Mouse (Mus musculus) adrenal gland (tissue): ENCODE measurements around the gene Mindy1.

Experiments used
- intact Hi-C: fragments of 180-260 bp; cut with DNase I; formaldehyde crosslinking; loops from one replicate; pipeline ENCODE4 v1.15.1; 2025

Gene Mindy1

DNA sequence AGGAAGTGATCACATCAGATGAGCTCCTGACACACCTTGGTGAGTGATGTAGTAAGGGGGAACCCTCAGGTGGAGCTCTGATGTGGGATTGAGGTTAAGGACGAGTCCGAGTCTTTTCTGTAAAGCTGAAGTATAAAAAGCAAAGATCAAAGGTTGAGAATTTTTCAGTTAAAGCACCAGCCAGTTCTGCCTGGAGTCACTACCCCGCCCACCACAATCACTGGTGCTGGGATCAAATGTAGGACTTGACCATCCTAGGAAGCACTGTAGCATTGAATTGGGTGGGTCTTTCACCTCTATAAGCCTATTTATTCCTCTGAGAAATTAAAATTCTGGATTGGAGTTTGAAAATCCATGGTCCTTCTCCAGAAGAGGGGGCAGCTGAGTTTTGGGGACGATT is 9.9 kb downstream of the Mindy1 start:
- intact Hi-C loops: no loop called here

DNA sequence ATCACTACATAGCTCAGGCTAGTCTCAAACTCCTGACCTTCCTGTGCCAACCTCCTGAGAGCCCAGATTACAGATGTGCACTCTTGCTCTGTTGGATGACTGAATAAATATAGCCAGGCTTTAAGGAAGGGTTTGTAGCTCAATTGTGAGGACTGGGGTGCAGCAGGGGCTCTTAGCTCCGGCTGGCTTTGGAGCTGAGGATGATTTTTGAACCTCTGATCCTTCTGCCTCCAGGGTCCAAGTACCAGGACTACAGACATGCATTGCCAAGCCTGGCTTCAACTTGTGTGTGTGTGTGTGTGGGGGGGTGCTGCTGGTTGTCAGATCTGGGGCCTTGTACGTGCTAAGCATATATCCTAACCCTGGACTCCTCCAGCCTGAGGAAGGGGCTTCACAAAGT is 11.8 kb downstream of the Mindy1 start:
- intact Hi-C loops: no loop called here

DNA sequence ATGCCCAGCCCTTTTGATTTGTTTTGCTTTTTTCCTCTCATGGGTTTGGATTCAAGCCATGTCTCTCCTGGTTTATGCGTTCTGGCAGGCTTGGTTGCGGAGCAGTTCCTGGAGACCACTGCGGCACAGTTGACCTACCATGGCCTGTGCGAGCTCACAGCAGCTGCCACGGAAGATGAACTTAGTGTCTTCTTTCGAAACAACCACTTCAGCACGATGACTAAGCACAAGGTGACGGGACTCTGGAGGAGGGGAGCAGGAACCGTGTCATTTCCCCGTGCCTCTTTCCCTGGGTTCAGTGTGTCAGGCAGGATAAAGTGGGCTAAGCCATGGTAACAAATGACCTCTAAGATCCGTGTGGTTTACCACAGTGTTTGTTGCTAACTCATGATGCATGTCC is 12.4 kb downstream of the Mindy1 start:
- intact Hi-C loops: no loop called here

DNA sequence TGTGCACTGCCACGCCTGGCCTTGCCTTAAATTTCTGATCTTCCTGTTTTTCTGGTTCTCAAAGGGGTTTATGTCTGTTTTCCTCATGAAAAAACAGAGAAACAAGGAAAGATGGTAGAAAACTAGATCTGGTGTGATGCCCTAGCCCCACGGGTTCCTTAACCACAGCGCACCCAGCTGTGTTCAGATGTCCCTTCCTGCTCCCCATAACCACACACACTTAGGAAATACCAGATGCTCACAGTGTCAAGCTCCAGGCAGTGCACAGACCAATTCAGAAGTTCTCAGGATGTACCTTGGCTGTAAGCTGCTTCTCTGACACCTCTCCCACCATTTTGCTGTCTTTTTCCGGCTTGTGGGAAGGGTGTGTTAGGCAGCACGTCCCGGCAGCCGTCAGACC is 13.2 kb downstream of the Mindy1 start:
- intact Hi-C loops: no loop called here

DNA sequence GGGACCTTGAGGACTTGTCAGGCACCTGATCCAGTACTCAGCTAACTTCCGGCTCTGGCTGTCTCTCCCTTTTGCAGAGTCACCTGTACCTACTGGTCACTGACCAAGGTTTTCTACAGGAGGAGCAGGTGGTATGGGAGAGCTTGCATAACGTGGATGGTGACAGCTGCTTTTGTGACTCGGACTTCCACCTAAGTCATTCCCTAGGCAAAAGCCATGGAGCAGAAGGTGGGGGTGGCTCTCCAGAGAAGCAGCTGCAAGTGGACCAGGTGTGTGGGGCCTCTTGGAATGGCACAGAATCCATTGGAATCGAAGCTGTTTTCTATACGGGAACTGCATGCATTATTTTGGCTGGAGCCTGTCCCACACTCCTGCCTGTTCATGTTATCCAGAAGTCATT is 13.6 kb downstream of the Mindy1 start:
- intact Hi-C loops: no loop called here

DNA sequence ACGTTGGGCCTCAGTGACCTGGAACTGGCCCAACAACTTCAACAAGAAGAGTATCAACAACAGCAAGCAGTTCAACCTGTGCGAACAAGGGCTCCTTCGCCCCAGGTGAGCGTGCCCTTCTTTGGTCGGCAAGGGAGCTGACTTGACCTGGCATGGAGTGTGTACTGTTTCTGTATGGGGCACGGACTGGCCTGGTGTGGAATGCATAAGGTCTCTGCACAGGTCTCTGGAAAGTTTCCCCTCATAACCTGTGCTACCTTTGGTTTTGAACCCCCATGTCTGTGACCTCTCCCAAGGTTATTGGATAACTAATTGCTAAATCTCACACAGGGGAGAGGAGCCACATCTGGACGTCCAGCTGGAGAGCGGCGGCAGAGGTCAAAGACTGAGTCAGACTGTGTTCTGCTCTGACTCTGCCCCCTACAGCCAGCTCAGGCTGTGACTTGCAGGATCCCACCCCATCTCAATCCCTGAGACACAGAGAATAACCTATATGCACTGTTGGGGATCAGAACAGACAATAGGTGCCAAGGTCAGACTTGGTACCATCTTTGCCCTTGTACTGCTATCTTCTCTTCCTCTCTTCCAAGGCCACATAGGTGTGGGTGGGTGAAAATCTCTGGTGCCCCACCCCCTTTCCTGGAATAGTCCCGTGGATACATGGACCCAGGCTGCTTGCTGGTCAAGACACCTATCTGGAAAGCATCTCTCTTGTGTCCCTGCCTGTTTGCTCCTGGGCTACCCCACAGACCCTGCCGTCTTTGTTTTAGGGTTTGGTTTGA is 14.4 kb downstream of the Mindy1 start:
- intact Hi-C loops: no loop called here

DNA sequence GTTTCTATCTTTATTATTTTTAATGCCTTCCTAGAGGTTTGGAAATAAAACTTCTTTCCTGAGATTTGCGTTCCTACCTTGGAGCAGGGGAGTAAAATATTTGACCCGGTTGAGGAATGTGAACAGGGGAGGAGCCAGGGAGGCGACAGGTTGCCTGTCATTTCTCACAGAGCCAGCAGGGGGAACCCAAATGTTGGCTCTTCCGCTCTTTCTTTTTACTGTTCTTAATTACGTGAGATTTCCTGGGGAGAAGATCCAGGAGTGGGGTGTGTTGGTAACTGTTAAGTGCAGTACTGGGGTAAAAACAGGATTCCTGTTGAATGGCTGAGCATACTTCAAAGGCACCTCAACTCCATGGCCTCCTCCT is 14.9 kb downstream of the Mindy1 start:
- intact Hi-C loops: no loop called here

DNA sequence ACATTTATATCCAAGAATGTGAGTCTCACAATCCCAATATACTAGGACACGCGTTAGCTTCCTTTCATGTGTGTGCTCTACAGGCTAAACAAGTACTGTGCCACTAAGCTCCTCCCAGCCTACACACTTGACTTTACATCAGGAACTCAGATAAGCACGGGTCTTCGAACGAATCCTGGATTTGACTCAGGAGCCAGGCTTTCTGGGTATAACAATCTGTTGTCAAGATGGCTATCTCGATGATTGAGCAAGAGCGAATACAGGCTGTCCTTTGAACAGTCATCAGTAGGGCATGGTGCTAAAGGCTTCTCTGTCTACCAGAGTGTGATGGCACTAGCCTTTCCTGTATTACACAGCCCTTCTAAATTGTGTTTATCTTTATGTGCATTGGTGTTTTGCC is 16.9 kb downstream of the Mindy1 start:
- intact Hi-C loops: no loop called here

DNA sequence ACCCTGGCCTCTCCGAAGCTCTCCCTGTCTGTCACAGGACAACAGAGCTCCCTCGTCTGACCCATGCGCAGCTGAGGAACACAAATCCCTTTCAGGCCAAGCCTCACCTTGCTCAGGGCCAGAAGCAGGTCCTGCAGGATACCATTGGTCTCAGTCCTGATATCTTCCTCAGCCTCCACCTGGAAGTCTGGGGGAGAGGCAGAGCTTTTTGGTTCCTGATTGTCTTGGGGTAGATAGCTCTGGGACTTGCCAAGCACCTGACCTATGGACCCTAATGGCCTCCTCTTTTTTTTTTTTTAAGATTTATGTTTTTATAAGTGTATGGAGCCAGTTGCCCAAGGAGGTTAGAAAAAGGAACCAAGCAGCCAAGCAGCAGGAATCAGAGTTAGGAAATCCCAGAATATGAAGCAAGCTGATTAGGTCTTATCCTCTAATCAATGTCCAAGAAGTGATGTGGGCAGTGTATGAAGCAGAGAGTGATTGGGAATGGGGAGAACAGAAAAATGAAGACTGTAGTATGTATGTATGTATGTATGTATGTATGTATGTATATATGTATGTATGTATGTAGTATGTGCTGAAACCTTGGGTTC is 20.2 kb downstream of the Mindy1 start:
- intact Hi-C loops: no loop called here

DNA sequence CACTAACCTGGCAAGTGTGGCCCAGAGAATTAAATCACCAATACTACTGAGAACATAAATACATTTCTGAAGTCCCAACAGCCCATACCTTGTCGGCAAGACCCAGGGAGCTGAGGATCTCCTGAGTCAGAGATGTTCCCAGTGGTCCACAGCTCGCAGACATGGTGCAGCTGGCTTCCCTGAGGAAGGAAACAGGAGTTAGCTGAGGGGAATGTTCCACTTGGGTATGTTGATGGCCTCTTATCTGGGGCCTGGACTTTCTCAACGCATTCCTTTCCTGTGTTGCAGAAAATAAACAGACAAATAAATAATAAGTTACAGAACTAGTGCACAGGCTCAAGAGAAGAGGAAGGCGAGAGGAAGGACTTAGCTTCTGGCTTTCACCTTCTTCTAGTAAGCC is 25.1 kb downstream of the Mindy1 start:
- intact Hi-C loops: no loop called here

DNA sequence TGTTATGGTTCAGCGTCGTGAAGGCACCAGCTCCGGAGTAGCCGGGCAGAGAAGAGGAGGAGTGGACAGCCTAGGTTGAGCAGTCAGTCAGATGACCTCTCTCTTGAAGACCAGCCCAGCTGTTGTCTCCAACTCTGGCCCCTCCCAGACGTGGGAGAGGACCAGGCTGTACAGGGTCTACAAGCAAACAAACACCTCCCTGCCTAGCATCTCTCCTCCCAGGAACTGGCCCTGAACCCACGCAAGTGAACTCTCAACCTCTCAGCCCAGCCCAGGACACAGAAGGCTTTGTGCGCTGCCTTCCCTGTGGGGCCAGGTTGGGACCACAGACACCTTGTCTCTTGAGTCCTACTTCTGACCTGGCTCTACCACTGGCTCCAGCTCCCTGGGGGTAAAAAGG is 26.0 kb downstream of the Mindy1 start, which contains the start of gene Anxa9:
Gene Anxa9 (minus strand): TSS at position 77 of the 400 bp plus-strand sequence.
- intact Hi-C loops: no loop called here

DNA sequence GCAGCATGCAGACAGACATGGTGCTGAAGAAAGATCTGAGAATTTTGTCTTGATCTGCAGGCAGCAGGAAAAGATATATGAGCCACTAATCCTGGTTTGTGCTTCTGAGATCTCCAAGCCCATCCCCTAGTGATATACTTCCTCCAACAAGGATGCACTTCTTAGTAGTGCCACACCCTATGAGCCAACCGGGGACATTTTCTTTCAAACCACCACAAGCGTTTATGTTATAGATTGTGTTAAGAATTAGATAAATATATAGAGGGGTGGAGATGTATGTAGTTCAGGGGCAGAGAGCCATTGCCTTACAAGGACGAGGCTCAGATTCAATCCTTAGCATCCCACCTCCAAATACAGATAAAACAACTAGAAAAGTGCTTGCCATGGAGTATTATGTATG is 29.4 kb downstream of the Mindy1 start:
- intact Hi-C loops: no loop called here

DNA sequence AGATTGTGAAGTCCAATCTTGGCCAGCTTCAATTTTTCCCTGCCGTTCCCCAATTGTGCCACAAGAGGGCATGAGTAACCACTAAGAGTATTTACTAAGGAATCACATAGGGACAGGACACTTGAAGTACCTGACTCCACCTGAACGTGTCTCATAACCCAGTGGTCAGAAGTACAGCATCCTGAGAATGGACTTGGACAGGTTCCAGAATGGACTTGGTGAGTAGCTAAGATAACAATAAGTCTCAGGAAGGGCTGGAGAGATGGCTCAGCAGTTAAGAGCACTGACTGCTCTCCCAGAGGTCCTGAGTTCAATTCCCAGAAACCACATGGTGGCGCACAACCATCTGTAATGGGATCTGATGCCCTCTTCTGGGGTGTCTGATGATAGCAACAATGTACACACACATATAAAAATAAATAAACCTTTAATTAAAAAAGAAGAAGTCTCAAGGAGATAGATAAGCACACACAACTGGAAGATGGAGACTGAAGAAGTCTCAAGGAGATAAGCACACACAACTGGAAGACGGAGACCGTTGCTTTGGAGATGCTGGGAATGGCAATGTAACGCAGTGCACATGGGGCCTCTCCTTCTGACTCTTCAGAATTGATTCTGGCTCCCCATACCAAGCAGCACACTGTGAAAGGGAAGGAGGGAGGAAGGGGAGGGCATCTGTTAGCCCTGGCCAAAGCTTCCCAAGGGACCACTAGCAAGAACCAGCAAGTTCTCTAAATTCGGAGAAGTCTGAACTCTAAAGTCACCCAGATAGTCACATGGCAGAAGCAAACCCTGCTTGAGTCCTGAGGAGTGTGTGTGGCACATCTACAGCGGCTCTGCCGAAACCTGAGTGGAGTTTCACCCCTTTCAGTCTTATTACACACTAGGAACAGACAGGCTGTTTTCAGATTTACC is 30.1 kb downstream of the Mindy1 start:
- intact Hi-C loops: no loop called here

DNA sequence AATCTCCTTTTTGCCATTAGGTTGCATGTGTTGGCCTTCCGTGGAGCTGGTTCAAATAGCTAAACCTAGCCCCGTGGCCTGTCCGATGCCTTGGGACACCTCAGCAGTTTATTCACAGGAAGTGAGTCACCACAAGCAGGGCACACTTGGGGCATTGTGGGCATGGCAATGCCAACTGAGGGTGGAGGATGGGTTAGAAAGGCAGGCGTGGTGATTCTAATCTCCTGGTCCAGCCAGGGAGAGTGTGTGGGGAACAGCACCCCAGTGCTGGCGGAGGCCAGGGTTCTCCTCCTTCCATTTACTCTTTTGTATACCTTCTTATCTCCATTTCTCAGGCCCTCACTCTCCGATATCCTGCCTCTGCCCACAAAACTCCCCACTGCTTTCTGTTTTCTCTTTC is 31.5 kb downstream of the Mindy1 start:
- intact Hi-C loops: no loop called here

DNA sequence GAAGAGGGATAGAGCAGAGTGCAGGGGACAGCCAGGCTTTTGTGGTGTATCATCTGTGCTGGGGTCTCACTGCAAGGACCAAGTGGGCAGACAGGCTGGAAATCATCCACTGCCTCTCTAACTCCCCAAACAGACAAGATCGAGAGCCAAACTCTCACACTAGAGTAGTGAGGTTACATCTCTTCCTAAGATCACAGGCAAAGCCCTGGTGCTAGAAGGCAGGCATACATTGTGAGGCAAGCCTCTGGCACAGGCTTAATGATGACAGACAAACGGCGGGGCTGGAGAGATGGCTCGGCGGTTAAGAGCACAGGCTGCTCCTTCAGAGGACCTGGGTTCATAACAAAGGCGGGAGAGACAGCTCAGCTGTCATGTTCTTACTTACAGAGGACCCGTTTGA is 32.3 kb downstream of the Mindy1 start:
- intact Hi-C loops: no loop called here

DNA sequence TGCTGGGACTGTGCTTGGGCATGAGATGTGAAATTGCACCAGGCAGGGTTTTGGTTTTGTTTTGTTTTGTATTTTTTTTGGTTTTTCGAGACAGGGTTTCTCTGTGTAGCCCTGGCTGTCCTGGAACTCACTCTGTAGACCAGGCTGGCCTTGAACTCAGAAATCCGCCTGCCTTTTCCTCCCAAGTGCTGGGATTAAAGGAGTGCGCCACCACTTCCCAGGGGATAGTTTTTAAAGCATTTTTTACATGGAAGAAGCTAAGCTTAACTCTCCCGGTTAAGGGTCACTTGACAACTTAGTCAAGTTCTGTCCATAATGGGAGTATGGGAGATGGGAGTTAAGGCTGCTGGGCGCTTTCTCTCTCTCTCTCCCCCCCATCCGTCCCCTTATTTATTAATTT is 32.9 kb downstream of the Mindy1 start:
- intact Hi-C loops: no loop called here

DNA sequence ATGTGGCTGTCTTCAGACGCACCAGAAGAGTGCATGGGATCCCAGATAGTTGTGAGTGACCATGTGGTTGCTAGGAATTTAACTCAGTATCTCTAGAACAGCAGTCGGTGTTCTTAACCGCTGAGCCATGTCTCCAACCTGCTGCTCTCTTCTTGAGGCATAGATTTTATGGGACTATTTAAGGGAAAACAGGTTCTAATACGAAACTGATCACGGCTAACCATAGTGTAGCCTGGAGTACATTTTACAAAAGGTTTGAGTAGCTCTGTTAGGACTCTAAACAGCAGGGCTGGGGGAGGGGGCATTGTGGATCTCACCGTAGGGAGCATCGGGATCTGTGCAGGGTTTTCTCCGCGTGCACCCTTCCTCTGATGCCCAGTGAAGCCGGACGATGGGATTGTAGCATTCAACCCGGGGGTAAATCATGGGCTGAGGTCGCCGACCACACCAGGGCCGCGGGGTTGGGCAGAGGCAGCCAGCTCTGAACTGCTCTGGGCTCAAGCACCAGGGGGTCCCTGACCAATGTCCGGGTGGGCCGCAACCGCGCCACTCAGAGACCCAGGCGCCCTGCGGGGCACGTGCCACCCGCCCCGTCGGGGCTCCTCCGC is 33.4 kb downstream of the Mindy1 start, which contains the start of gene Cers2:
Gene Cers2 (plus strand): TSS at position 306 of the 608 bp plus-strand sequence.
- intact Hi-C loops: no loop called here

DNA sequence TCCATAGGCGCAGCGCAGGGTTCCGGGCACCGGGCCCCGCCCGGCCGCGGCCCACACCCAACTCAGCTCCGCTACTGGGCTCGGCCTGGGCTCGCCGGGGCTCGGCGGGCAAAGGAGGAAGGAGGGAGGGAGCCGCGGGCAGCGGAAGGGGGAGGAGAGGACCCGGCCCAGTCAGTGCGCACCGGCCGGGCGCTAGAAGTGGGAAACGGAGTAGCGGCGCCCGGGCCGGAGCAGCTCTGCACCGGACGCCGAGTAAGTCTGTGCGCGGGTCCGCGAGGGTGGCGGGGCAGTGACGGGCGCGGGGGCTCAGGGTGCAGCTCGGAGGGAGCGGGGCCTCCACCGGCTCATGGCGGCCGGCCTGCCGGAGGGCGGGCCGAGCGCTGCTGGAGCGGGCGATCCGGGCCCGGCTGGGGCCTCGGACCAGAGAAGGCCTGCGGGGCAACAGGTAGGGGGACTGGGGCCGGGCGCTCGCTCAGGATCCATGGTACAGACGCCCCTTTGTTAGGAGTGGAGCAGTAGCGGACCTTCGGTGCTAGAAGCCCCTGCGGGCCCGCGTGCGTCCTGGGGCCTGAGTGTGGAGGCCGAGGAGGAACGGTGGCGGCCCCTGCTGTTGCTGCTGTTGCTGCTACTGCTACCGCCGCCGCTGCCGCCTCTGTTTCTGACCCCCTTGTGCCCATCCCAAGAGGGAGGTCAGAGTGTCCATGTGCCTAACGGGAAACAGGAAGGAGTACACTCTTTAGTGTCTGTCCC is 34.1 kb downstream of the Mindy1 start:
- intact Hi-C loops: no loop called here

DNA sequence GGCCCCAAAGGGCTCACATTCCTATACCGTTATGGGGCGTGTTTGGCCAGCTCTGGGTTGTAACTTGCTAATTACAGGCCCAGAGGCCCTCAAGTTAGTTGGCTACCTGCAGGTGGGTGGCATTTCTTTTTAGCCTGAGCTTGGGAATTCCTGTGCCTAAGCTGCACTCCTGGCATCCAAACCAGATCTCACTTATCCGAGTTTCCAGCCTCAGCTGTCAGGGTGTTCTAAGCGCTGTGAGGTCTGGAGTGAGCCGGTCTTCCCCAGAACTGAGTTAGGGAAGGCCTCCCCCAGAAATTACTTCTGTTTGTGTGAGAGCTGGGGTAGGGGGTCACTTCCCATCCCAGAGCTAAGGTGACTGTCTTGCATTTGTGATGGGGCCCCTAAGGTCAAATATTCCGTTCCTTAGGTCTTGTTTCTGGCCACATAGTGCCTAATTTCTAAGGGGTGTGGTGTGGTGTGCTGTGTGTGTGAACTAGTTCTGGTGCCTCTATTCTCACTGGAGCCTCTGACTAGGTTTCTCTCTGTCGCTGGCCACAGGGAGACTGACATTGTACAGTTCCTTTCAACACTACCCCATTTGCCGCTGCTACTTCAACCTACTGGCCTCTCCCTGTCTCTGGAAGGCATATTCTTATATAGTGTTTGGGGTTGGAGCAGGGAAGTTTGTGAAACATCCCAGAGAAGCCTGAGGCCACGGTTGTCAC is 34.9 kb downstream of the Mindy1 start:
- intact Hi-C loops: no loop called here

DNA sequence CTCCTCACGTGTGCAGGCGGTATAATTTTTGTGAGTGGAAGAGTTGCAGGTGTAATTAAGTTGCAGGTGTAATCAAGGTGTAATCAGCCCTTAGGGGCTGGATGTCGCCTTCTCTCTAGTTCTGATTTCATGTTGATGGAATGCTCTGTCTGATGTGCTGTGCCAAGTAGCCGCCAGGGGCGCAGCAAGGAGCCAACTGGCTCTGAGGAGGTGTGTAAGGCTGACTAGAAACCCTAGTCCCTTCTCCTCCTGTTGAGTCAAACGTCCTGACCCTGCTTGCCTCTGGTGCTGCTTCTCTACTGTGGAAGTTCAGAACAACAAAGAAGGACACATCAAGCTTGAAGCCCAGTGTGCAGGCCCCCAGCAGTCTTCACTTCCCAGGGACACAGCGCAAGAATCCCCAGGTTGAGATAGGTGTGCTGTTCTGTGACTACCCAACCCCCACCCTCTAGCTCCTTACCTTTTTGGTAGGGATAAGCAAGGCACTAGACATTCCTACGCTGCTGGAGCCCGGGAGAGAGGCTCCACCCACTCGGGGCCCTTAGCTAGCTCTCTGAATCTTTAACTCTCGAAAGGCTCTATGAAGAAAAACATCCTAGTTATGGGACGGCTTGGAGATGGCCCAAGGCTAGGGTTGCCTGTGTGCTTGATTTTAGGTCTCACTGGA is 36.4 kb downstream of the Mindy1 start:
- intact Hi-C loops: no loop called here
